In genomic region chr9:61336591-61337587, GRCm38 (mm10) we compare ENCODE assay signal across 9 mouse cellular contexts. TPM values are rescaled to one million over a fixed set of nuclear protein-coding genes. Genes with fewer than 3 reads are reported as not detected.
DNase-seq lines count a peak whose midpoint lies in the region; ATAC-seq and TF ChIP-seq lines count a peak whose summit lies in the region.
"Had no signal": no experiment of that assay in that cellular context is flagged by ENCODE, and none has a peak within 500 bp of the region (broad histone marks: within the 10 kb centered on the region; RNA-seq: fewer than 3 reads in every experiment).

No protein-coding gene starts in this region.

- peak; percentile 64 for DNase-seq in kidney, adult 2 months
- no peak for DNase-seq in kidney, adult 9 months
- DNase-seq in heart, adult 11 months: peak; percentile 99
- DNase-seq in kidney, postnatal 14 days: peak; percentile 72
- DNase-seq in ovary, postnatal 10 days (ENCODE audit: low spot score): peak; percentile 44
- DNase-seq in thymus, adult 18-20 months: no peak
- DNase-seq in right cerebral cortex, postnatal 4 days: no peak

- no peak overlapping the region for H3K27ac ChIP-seq in kidney, adult 2 months (ENCODE audit: insufficient read depth, low read depth, low read length)

- no peak for TF ChIP-seq CTCF in kidney, adult 2 months (conservative IDR thresholded peaks at IDR 0.05; ENCODE audit: insufficient read depth, insufficient read length, low read depth, low read length)

- no peak for ATAC-seq in erythroid progenitor cell, adult 5-6 weeks (replicated peaks; ENCODE audit: low FRiP score, poor library complexity, severe bottlenecking)

- TF ChIP-seq POLR2A in kidney, adult 2 months (IDR thresholded peaks at IDR 0.05; ENCODE audit: low read depth, low read length): no peak

- 46% methylated on average over 17 of the region's 17 CpGs for WGBS in kidney, adult 2 months

- no peak overlapping the region for H3K4me3 ChIP-seq in kidney, adult 2 months (ENCODE audit: insufficient read depth, low read depth, low read length)

- no peaks in the 10 kb centered on the region for H3K36me3 ChIP-seq in kidney, adult 2 months (ENCODE audit: control insufficient read depth, insufficient read depth, low read length)
- H3K36me3 ChIP-seq: G1E had no signal

- H3K4me1 ChIP-seq in kidney, adult 2 months (ENCODE audit: control insufficient read depth, insufficient read depth, low read length): no peaks in the 10 kb centered on the region

- no peaks in the 10 kb centered on the region for H3K27me3 ChIP-seq in kidney, adult 2 months (replicated peaks; ENCODE audit: control insufficient read depth, insufficient read depth, low read length)

RNA-seq across cellular contexts. Expression of gene Tle3, which starts 35.3 kb away (rescaled TPM):
- polyA plus RNA-seq in kidney, adult 2 months (2012; rRNA removed): 47.2 and 50.9 TPM in 2 replicates
- total RNA-seq in erythroid progenitor cell, adult 5-6 weeks (2015; ENCODE audit: low replicate concordance): 9.7 and 20.5 TPM in 2 replicates
- total RNA-seq in erythroid progenitor cell, adult 5-6 weeks (2017; ENCODE audit: low replicate concordance): 14.6 and 23.9 TPM in 2 replicates

Comparison
In these comparisons a context has a peak if more than half of its experiments do, and no peak if none do; other contexts are left out.
1. DNase-seq: peak in kidney, adult 2 months (single experiment), heart, adult 11 months (single experiment), kidney, postnatal 14 days (single experiment) and ovary, postnatal 10 days (single experiment); none in kidney, adult 9 months (single experiment), thymus, adult 18-20 months (0 of 2) and right cerebral cortex, postnatal 4 days (single experiment).